Mouse (Mus musculus): ENCODE data around the gene Ddx10.

Ddx10 gene

GRCm38 (mm10) chr9:53247953-53248397, at the start of gene Ddx10:
Ddx10 (minus strand) TSS chr9:53248053.
- DNase-seq = peak; percentile 99

- no peak for DNase-seq
Observed at GRCm38 (mm10) chr9:53292833-53293232, 45.0 kb upstream of the Ddx10 start.

- DNase-seq = no peak
Observed at GRCm38 (mm10) chr9:53290006-53290405, 42.2 kb upstream of the Ddx10 start.

GRCm38 (mm10) chr9:53286793-53287192, 38.9 kb upstream of the Ddx10 start:
- no peak for DNase-seq

- DNase-seq = no peak
Observed at GRCm38 (mm10) chr9:53278997-53279396, 31.1 kb upstream of the Ddx10 start.

- DNase-seq = no peak
Observed at GRCm38 (mm10) chr9:53276381-53276780, 28.5 kb upstream of the Ddx10 start.

GRCm38 (mm10) chr9:53272714-53273113, 24.9 kb upstream of the Ddx10 start:
- DNase-seq = no peak

GRCm38 (mm10) chr9:53272207-53272606, 24.4 kb upstream of the Ddx10 start:
- DNase-seq = no peak

- DNase-seq = no peak
Observed at GRCm38 (mm10) chr9:53271281-53272022, 23.6 kb upstream of the Ddx10 start.

GRCm38 (mm10) chr9:53269466-53269755, 21.6 kb upstream of the Ddx10 start:
- no peak for DNase-seq

- no peak for DNase-seq
Observed at GRCm38 (mm10) chr9:53268731-53269465, 21.0 kb upstream of the Ddx10 start.

- no peak for DNase-seq
Observed at GRCm38 (mm10) chr9:53268036-53268435, 20.2 kb upstream of the Ddx10 start.

GRCm38 (mm10) chr9:53265589-53265988, 17.7 kb upstream of the Ddx10 start:
- DNase-seq = no peak

GRCm38 (mm10) chr9:53264387-53264786, 16.5 kb upstream of the Ddx10 start:
- no peak for DNase-seq

- no peak for DNase-seq
Observed at GRCm38 (mm10) chr9:53258199-53258598, 10.3 kb upstream of the Ddx10 start.

GRCm38 (mm10) chr9:53257772-53258171, 9.9 kb upstream of the Ddx10 start:
- DNase-seq = no peak

- no peak for DNase-seq
Observed at GRCm38 (mm10) chr9:53256690-53257305, 8.9 kb upstream of the Ddx10 start.

- peak; percentile 74 for DNase-seq
Observed at GRCm38 (mm10) chr9:53254368-53254767, 6.5 kb upstream of the Ddx10 start.

GRCm38 (mm10) chr9:53247516-53247915, 337 bp downstream of the Ddx10 start:
- DNase-seq = no peak

GRCm38 (mm10) chr9:53218181-53218580, 29.7 kb downstream of the Ddx10 start:
- DNase-seq = no peak

GRCm38 (mm10) chr9:53208283-53208682, 39.6 kb downstream of the Ddx10 start:
- no peak for DNase-seq

GRCm38 (mm10) chr9:53174590-53174989, 73.3 kb downstream of the Ddx10 start:
- no peak for DNase-seq

- no peak for DNase-seq
Observed at GRCm38 (mm10) chr9:53173258-53173657, 74.6 kb downstream of the Ddx10 start.

- DNase-seq = peak; percentile 40
Observed at GRCm38 (mm10) chr9:53144266-53144665, 103.6 kb downstream of the Ddx10 start.

Measured in thymus, postnatal 25 days (tissue).